Mouse (Mus musculus) testis, adult 2 months (tissue): ENCODE measurements around the gene Gm21973.

Experiments used
- CTCF ChIP-seq: fragments of 200-500 bp; IDR thresholded peaks from 2 replicates; pipeline ENCODE4 v1.5.1; 2012; ENCODE audit warnings: low read depth, mild to moderate bottlenecking, inconsistent platforms, low read length, moderate library complexity; ENCODE audit not compliant: control insufficient read depth, insufficient read depth, insufficient replicate concordance
- POLR2A ChIP-seq: fragments of 200-500 bp; IDR thresholded peaks from 2 replicates; pipeline ENCODE4 v1.6.1; 2012; ENCODE audit warnings: low read depth, mild to moderate bottlenecking, inconsistent platforms, low read length, moderate library complexity; ENCODE audit not compliant: control insufficient read depth

GRCm38 (mm10) chr15:10421785-10422144 is 96.6 kb downstream of the Gm21973 start:
- TF ChIP-seq POLR2A (no peak), CTCF (no peak)
